In genomic region chr7:105399058-105399934, GRCm38 (mm10) we compare ENCODE assay signal across 8 mouse cellular contexts. TPM values are rescaled to one million over a fixed set of nuclear protein-coding genes. Genes with fewer than 3 reads are reported as not detected.
DNase-seq lines count a peak whose midpoint lies in the region; ATAC-seq lines count a peak whose summit lies in the region.

No protein-coding gene starts in this region.

- peak overlapping the region; percentile 70 for H3K4me2 ChIP-seq in neural tube, embryonic 11.5 days (ENCODE audit: low read depth)
- peak overlapping the region; percentile 81 for H3K4me2 ChIP-seq in hindbrain, embryonic 15.5 days

- peak overlapping the region; percentile 80 for H3K9ac ChIP-seq in neural tube, embryonic 11.5 days (ENCODE audit: low read length)
- peak overlapping the region; percentile 74 for H3K9ac ChIP-seq in hindbrain, embryonic 15.5 days

- peak overlapping the region; percentile 86 for H3K4me3 ChIP-seq in neural tube, embryonic 11.5 days (ENCODE audit: low read depth, low read length)
- peak overlapping the region; percentile 73 for H3K4me3 ChIP-seq in hindbrain, embryonic 15.5 days
- H3K4me3 ChIP-seq in megakaryocyte, embryonic 14.5 days (replicated peaks), result peak overlapping the region; percentile 98

- H3K4me1 ChIP-seq in neural tube, embryonic 11.5 days (ENCODE audit: control insufficient read depth, insufficient read depth, low read length), result peaks cover 5% of the 10 kb centered on the region; the same call in 1 of the 2 replicates
- H3K4me1 ChIP-seq in hindbrain, embryonic 15.5 days (replicated peaks), result peaks cover 19% of the 10 kb centered on the region
- peaks cover 49% of the 10 kb centered on the region for H3K4me1 ChIP-seq in megakaryocyte, embryonic 14.5 days

- WGBS in neural tube, embryonic 11.5 days, result under 1% methylated on average over 23 of the region's 25 CpGs
- 2% methylated on average over 25 of the region's 25 CpGs for WGBS in hindbrain, embryonic 15.5 days

- H3K36me3 ChIP-seq in neural tube, embryonic 11.5 days (ENCODE audit: control insufficient read depth, insufficient read depth, low read length), result no peaks in the 10 kb centered on the region
- H3K36me3 ChIP-seq in hindbrain, embryonic 15.5 days, result no peaks in the 10 kb centered on the region; the same call in 1 of the 2 replicates
- H3K36me3 ChIP-seq in megakaryocyte, embryonic 14.5 days (replicated peaks; ENCODE audit: low read length), result peaks cover 6% of the 10 kb centered on the region

- no peak for DNase-seq in neural tube, embryonic 11.5 days (ENCODE audit: low spot score)
- DNase-seq in neural tube, embryonic 10.5 days (ENCODE audit: extremely low spot score, low spot score), result no peak
- peak; percentile 25 for DNase-seq in c-Kit-positive CD71-positive TER-119-positive erythroid progenitor cells, embryonic 14.5 days (ENCODE audit: low spot score)
- no peak for DNase-seq in yolk sac, embryonic 10.5 days (ENCODE audit: low spot score)
- no peak for DNase-seq in retina, postnatal 1 day
- no peak for DNase-seq in frontal cortex, postnatal 10 days (ENCODE audit: low spot score in 2 of 2)

- H3K27ac ChIP-seq in neural tube, embryonic 11.5 days (ENCODE audit: low read depth, low read length), result peak overlapping the region; percentile 53; the same call in 1 of the 2 replicates
- H3K27ac ChIP-seq in hindbrain, embryonic 15.5 days (replicated peaks), result peak overlapping the region; percentile 66

- no peaks in the 10 kb centered on the region for H3K27me3 ChIP-seq in neural tube, embryonic 11.5 days (ENCODE audit: control insufficient read depth, insufficient read depth, low read length)
- H3K27me3 ChIP-seq in hindbrain, embryonic 15.5 days, result no peaks in the 10 kb centered on the region
- peaks cover under 1% of the 10 kb centered on the region for H3K27me3 ChIP-seq in megakaryocyte, embryonic 14.5 days (replicated peaks)

- no peaks in the 10 kb centered on the region for H3K9me3 ChIP-seq in neural tube, embryonic 11.5 days (ENCODE audit: control insufficient read depth, low read length)
- no peaks in the 10 kb centered on the region for H3K9me3 ChIP-seq in hindbrain, embryonic 15.5 days
- no peaks in the 10 kb centered on the region for H3K9me3 ChIP-seq in megakaryocyte, embryonic 14.5 days

- no peak for ATAC-seq in neural tube, embryonic 11.5 days (ENCODE audit: insufficient read depth, low FRiP score, low TSS enrichment)
- ATAC-seq in hindbrain, embryonic 15.5 days (ENCODE audit: low FRiP score, low read depth), result peak; percentile 64

RNA-seq across cellular contexts. Expression of gene Fam160a2, which starts 0.6 kb away (rescaled TPM):
- 33.0 and 36.1 TPM in 2 replicates for polyA plus RNA-seq in neural tube, embryonic 11.5 days (2014; fragmentation: Nextera tagmentation; extraction: Ambion mirVana)
- polyA plus RNA-seq in hindbrain, embryonic 15.5 days (2015; fragmentation: Nextera tagmentation; extraction: Ambion mirVana), result 43.7 and 45.1 TPM in 2 replicates
- polyA plus RNA-seq in megakaryocyte, embryonic 14.5 days (2012; ENCODE audit: insufficient read depth, low replicate concordance), result 32.3 and 36.7 TPM in 2 replicates

RNA-seq across cellular contexts. Expression of gene Cnga4, which starts 5.1 kb away (rescaled TPM):
- not detected in 2 replicates for polyA plus RNA-seq in neural tube, embryonic 11.5 days (2014; fragmentation: Nextera tagmentation; extraction: Ambion mirVana)
- 0.08 and 0.12 TPM in 2 replicates for polyA plus RNA-seq in hindbrain, embryonic 15.5 days (2015; fragmentation: Nextera tagmentation; extraction: Ambion mirVana)
- polyA plus RNA-seq in megakaryocyte, embryonic 14.5 days (2012; ENCODE audit: insufficient read depth, low replicate concordance), result not detected in 2 replicates

RNA-seq across cellular contexts. Expression of gene Gm5901, which starts 24.5 kb away (rescaled TPM):
- not detected in 2 replicates for polyA plus RNA-seq in neural tube, embryonic 11.5 days (2014; fragmentation: Nextera tagmentation; extraction: Ambion mirVana)
- polyA plus RNA-seq in hindbrain, embryonic 15.5 days (2015; fragmentation: Nextera tagmentation; extraction: Ambion mirVana), result not detected in 2 replicates
- polyA plus RNA-seq in megakaryocyte, embryonic 14.5 days (2012; ENCODE audit: insufficient read depth, low replicate concordance), result not detected in 2 replicates

RNA-seq across cellular contexts. Expression of gene Cckbr, which starts 26.2 kb away (rescaled TPM):
- polyA plus RNA-seq in neural tube, embryonic 11.5 days (2014; fragmentation: Nextera tagmentation; extraction: Ambion mirVana), result not detected in 2 replicates
- polyA plus RNA-seq in hindbrain, embryonic 15.5 days (2015; fragmentation: Nextera tagmentation; extraction: Ambion mirVana), result 5.2 and 5.5 TPM in 2 replicates
- polyA plus RNA-seq in megakaryocyte, embryonic 14.5 days (2012; ENCODE audit: insufficient read depth, low replicate concordance), result not detected in 2 replicates

RNA-seq across cellular contexts. Expression of gene Olfr692, which starts 31.3 kb away (rescaled TPM):
- polyA plus RNA-seq in neural tube, embryonic 11.5 days (2014; fragmentation: Nextera tagmentation; extraction: Ambion mirVana), result not detected in 2 replicates
- polyA plus RNA-seq in hindbrain, embryonic 15.5 days (2015; fragmentation: Nextera tagmentation; extraction: Ambion mirVana), result not detected in 2 replicates
- not detected in 2 replicates for polyA plus RNA-seq in megakaryocyte, embryonic 14.5 days (2012; ENCODE audit: insufficient read depth, low replicate concordance)
